In genomic region chr3:52632635-52633034, GRCm38 (mm10) we compare ENCODE assay signal across 14 mouse cellular contexts.
"Had no signal": no experiment of that assay in that cellular context is flagged by ENCODE, and none has a peak within 500 bp of the region (broad histone marks: within the 10 kb centered on the region; RNA-seq: fewer than 3 reads in every experiment).

No protein-coding gene starts in this region.

- DNase-seq: kidney, adult 8-10 months; kidney, postnatal 10 days; layer of hippocampus, adult 9-11 months; layer of hippocampus, postnatal 36 days; right cerebral cortex, adult 18-20 months; right cerebral cortex, postnatal 25 days; thymus, postnatal 14 days had no signal

- H3K27me3 ChIP-seq: limb, embryonic 15.5 days; liver, embryonic 12.5 days; neural tube, embryonic 15.5 days had no signal

- H3K9ac ChIP-seq: limb, embryonic 15.5 days; liver, embryonic 12.5 days; neural tube, embryonic 15.5 days had no signal

- H3K4me1 ChIP-seq: limb, embryonic 15.5 days had no signal

- H3K4me2 ChIP-seq: limb, embryonic 15.5 days; liver, embryonic 12.5 days; midbrain, embryonic 11.5 days; neural tube, embryonic 15.5 days had no signal

- H3K9me3 ChIP-seq: limb, embryonic 15.5 days; liver, embryonic 12.5 days; megakaryocyte, embryonic 14.5 days; neural tube, embryonic 15.5 days had no signal

- ATAC-seq: liver, embryonic 12.5 days; midbrain, embryonic 16.5 days had no signal

- H3K36me3 ChIP-seq: limb, embryonic 15.5 days; liver, embryonic 12.5 days; neural tube, embryonic 15.5 days had no signal

- H3K4me3 ChIP-seq: limb, embryonic 15.5 days; liver, embryonic 12.5 days; megakaryocyte, embryonic 14.5 days; neural tube, embryonic 15.5 days had no signal

- H3K27ac ChIP-seq: limb, embryonic 15.5 days; liver, embryonic 12.5 days; macrophage; neural tube, embryonic 15.5 days had no signal
